Mouse (Mus musculus): Measurements from ENCODE around the gene Chmp2b.

Chmp2b gene

GRCm38 (mm10) chr16:65561963-65562863 lies at the start of gene Chmp2b:
Gene Chmp2b (minus strand): TSS chr16:65562726.
- DNase-seq: peak; percentile 91 to 93

- DNase-seq: no peak
Observed at GRCm38 (mm10) chr16:65611678-65612077, 49.2 kb upstream of the Chmp2b start.

GRCm38 (mm10) chr16:65600798-65601197 lies 38.3 kb upstream of the Chmp2b start:
- no peak for DNase-seq

- DNase-seq: no peak
Observed at GRCm38 (mm10) chr16:65586111-65586865, 23.8 kb upstream of the Chmp2b start.

GRCm38 (mm10) chr16:65585699-65586098 lies 23.2 kb upstream of the Chmp2b start:
- DNase-seq: no peak

- no peak for DNase-seq
Observed at GRCm38 (mm10) chr16:65577298-65578029, 14.9 kb upstream of the Chmp2b start.

GRCm38 (mm10) chr16:65568853-65569252 lies 6.3 kb upstream of the Chmp2b start:
- no peak for DNase-seq

- no peak for DNase-seq
Observed at GRCm38 (mm10) chr16:65564951-65565350, 2.4 kb upstream of the Chmp2b start.

GRCm38 (mm10) chr16:65564306-65564705 lies 1.8 kb upstream of the Chmp2b start:
- DNase-seq: peak; percentile 14 to 38

- DNase-seq: no peak
Observed at GRCm38 (mm10) chr16:65562864-65563206, 309 bp upstream of the Chmp2b start.

GRCm38 (mm10) chr16:65560996-65561962 lies 1.2 kb downstream of the Chmp2b start:
- DNase-seq: peak; percentile 4 to 13

GRCm38 (mm10) chr16:65559591-65559990 lies 2.9 kb downstream of the Chmp2b start:
- no peak for DNase-seq

- no peak for DNase-seq
Observed at GRCm38 (mm10) chr16:65557369-65557768, 5.2 kb downstream of the Chmp2b start.

- no peak for DNase-seq
Observed at GRCm38 (mm10) chr16:65554267-65554666, 8.3 kb downstream of the Chmp2b start.

GRCm38 (mm10) chr16:65550814-65551213 lies 11.7 kb downstream of the Chmp2b start:
- DNase-seq: no peak

- DNase-seq: no peak
Observed at GRCm38 (mm10) chr16:65548960-65549359, 13.6 kb downstream of the Chmp2b start.

GRCm38 (mm10) chr16:65543676-65544293 lies 18.7 kb downstream of the Chmp2b start:
- no peak for DNase-seq

- peak; percentile 69 to 74 for DNase-seq
Observed at GRCm38 (mm10) chr16:65533315-65533999, 29.1 kb downstream of the Chmp2b start.

GRCm38 (mm10) chr16:65531663-65532062 lies 30.9 kb downstream of the Chmp2b start:
- DNase-seq: peak; percentile 60 to 77

GRCm38 (mm10) chr16:65529589-65529988 lies 32.9 kb downstream of the Chmp2b start:
- DNase-seq: peak; percentile 12 to 39

- no peak for DNase-seq
Observed at GRCm38 (mm10) chr16:65526695-65527094, 35.8 kb downstream of the Chmp2b start.
